Mouse (Mus musculus) left cerebral cortex, postnatal 36 days (tissue): ENCODE data around the gene Gata3. TPM values are rescaled to one million over a fixed set of nuclear protein-coding genes. Genes with fewer than 3 reads are reported as not detected.

Experiments
- total RNA-seq, 2 experiments: library from RNA; stranded (reverse); gene quantifications; 2 replicates each; pipeline ENCODE4 v1.2.3; 2021

Gene Gata3
- total RNA-seq, 2 experiments from 2014 or later: not detected

Other genes starting within 250 kb of the Gata3 start
- not detected for gene 4930412O13Rik, start 8.8 kb downstream of the Gata3 start, total RNA-seq
- not detected for gene 9230102O04Rik, start 494 bp downstream of the Gata3 start, total RNA-seq
- gene Taf3, start 158.6 kb upstream of the Gata3 start, total RNA-seq: 10 to 100 TPM; 13.0 to 17.4 TPM
- gene Atp5c1, start 190.5 kb upstream of the Gata3 start, total RNA-seq: 100 to 1,000 TPM; 247 to 250 TPM
- gene Kin, start 190.6 kb upstream of the Gata3 start, total RNA-seq: 10 to 100 TPM; 10.8 to 13.6 TPM
- 1 to 10 TPM; 1.9 to 3.6 TPM for gene Itih2, start 241.4 kb upstream of the Gata3 start, total RNA-seq